Mouse (Mus musculus) limb, embryonic 14.5 days (tissue): ENCODE results near the gene Stoml3. TPM values are rescaled to one million over a fixed set of nuclear protein-coding genes. Genes with fewer than 3 reads are reported as not detected.
A peak's percentile ranks its signal among the peaks of the same experiment; 100 is the strongest.

Experiments
- ATAC-seq: fragments of 200-750 bp; cut with Nextera tagmentation; 2 replicates; pipeline ENCODE4 v1.8.0; 2017; ENCODE audit warnings: low read depth, moderate number of reproducible peaks, moderate TSS enrichment; ENCODE audit not compliant: low FRiP score
- DNase-seq: peaks from one replicate; pipeline ENCODE4 v3.0.0-alpha.2; 2015; ENCODE audit warnings: low spot score
- H3K27ac ChIP-seq: fragments of 300-500 bp; sonication (generic); replicated peaks from 2 replicates; pipeline ENCODE4 v1.5.1; 2014; ENCODE audit warnings: low read depth, mild to moderate bottlenecking, low read length, moderate library complexity, mixed read lengths
- H3K27me3 ChIP-seq: fragments of 300-500 bp; sonication (generic); 2 replicates; pipeline ENCODE4 v1.6.1; 2014; ENCODE audit warnings: low read length, mixed read lengths; ENCODE audit not compliant: control insufficient read depth, insufficient read depth
- H3K36me3 ChIP-seq: fragments of 300-500 bp; sonication (generic); 2 replicates; pipeline ENCODE4 v1.6.1; 2014; ENCODE audit warnings: mild to moderate bottlenecking, low read length, moderate library complexity, mixed read lengths; ENCODE audit not compliant: control insufficient read depth, insufficient read depth
- H3K4me1 ChIP-seq: fragments of 300-500 bp; sonication (generic); 2 replicates; pipeline ENCODE4 v1.6.1; 2014; ENCODE audit warnings: antibody characterized with exemption, low read length, mixed read lengths; ENCODE audit not compliant: control insufficient read depth, insufficient read depth
- H3K4me2 ChIP-seq: fragments of 300-500 bp; sonication (generic); replicated peaks from 2 replicates; pipeline ENCODE4 v1.6.1; 2014; ENCODE audit warnings: low read depth, mild to moderate bottlenecking, low read length, moderate library complexity; ENCODE audit not compliant: severe bottlenecking
- H3K4me3 ChIP-seq: fragments of 300-500 bp; sonication (generic); replicated peaks from 2 replicates; pipeline ENCODE4 v1.5.1; 2014; ENCODE audit warnings: low read length
- H3K9ac ChIP-seq: fragments of 300-500 bp; sonication (generic); 2 replicates; pipeline ENCODE4 v1.6.1; 2014; ENCODE audit warnings: mild to moderate bottlenecking, low read depth, low read length, moderate library complexity; ENCODE audit not compliant: severe bottlenecking
- H3K9me3 ChIP-seq: fragments of 300-500 bp; sonication (generic); 2 replicates; pipeline ENCODE4 v1.6.1; 2016; ENCODE audit warnings: low read length; ENCODE audit not compliant: control insufficient read depth
- POLR2A ChIP-seq: fragments of 200-500 bp; IDR thresholded peaks from 2 replicates; pipeline ENCODE4 v1.8.0; 2012; ENCODE audit warnings: inconsistent platforms, mild to moderate bottlenecking, moderate library complexity, borderline replicate concordance; ENCODE audit not compliant: insufficient read depth, insufficient read length; ENCODE audit errors: extremely low read depth
- WGBS: fragments of 180-500 bp; shearing (Covaris S2); extraction: QIAGEN DNeasy Blood & Tissue Kit; methylation state at CpG from one replicate; pipeline ENCODE4 v1.1.7; 2014; 5-methylcytosine and 5-hydroxymethylcytosine counted together
- polyA plus RNA-seq, 2 experiments: library from polyadenylated mRNA; depleted of rRNA in 1 of 2; stranded (reverse) in 1 of 2; unstranded in 1 of 2; fragments of >200 nt; fragmentation: Nextera tagmentation in 1 of 2; extraction: Ambion mirVana in 1 of 2; gene quantifications; 2 replicates each; pipeline versions ENCODE4 v1.2.1 to v1.2.3; 2012 to 2014

The Stoml3 gene
- polyA plus RNA-seq, 2 experiments: 0.03 to 0.14 TPM

DNA sequence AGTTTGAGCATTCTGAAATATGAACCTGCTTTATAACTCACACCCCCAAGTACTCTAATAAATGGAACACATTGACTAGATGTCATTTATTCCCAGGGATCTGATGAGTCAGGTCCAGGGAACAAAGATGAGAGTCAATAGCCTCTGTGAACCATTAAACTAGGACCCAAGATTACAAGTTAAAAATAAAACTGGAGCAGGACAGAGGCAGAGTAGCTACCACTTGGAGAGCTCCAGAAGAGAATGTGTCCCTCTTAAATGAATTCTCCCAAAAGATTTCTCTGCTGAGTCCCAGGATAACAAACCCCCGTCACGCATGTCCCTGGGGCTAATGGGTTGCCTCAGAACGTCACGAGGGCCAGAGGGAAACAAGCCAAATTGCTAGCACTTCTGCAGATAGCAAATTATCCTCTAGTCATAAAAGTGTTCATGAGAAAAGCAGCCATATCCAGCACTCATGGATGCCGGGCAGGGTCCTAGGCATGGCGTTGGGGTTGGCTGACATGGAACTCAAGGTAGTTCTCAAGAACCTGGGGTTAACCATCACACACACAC is 10.0 kb downstream of the Stoml3 start:
- H3K9ac ChIP-seq: no peak overlapping the region
- H3K4me3 ChIP-seq: no peak overlapping the region
- H3K4me1 ChIP-seq: no peaks in the 10 kb centered on the region

DNA sequence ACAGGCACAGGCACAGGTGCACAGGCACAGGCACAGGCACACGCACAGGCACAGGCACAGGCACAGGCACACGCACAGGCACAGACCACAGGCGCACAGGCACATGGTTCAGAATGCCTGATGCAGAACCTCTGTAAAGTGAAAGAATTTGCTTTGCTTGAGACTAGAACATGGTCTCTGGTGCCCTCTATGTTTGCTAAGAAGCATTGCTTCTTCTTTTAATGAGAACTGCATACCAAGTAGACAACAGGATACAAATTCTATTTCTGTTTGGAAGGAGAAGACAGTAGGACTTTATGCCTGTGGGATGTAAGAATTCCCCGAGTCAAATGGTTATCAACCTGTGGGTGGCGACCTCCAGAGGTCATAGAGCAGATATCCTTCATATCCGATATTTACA is 14.0 kb downstream of the Stoml3 start:
- DNase-seq: peak; percentile 29
- H3K36me3 ChIP-seq: no peaks in the 10 kb centered on the region
- no peak for TF ChIP-seq POLR2A
- no peak overlapping the region for H3K27ac ChIP-seq
- 61% methylated on average over 6 of the region's 6 CpGs for WGBS
- ATAC-seq: no peak
- no peak overlapping the region for H3K9ac ChIP-seq
- H3K27me3 ChIP-seq: no peaks in the 10 kb centered on the region
- no peaks in the 10 kb centered on the region for H3K9me3 ChIP-seq
- H3K4me2 ChIP-seq: no peak overlapping the region
- no peak overlapping the region for H3K4me3 ChIP-seq
- H3K4me1 ChIP-seq: no peaks in the 10 kb centered on the region

More for the DNA sequence above, 10.0 kb downstream of the Stoml3 start:
- 74% methylated on average over 6 of the region's 6 CpGs for WGBS
- H3K27me3 ChIP-seq: no peaks in the 10 kb centered on the region
- no peak for TF ChIP-seq POLR2A
- no peaks in the 10 kb centered on the region for H3K9me3 ChIP-seq
- DNase-seq: no peak
- no peaks in the 10 kb centered on the region for H3K36me3 ChIP-seq
- no peak overlapping the region for H3K4me2 ChIP-seq
- H3K27ac ChIP-seq: no peak overlapping the region
- ATAC-seq: no peak

DNA sequence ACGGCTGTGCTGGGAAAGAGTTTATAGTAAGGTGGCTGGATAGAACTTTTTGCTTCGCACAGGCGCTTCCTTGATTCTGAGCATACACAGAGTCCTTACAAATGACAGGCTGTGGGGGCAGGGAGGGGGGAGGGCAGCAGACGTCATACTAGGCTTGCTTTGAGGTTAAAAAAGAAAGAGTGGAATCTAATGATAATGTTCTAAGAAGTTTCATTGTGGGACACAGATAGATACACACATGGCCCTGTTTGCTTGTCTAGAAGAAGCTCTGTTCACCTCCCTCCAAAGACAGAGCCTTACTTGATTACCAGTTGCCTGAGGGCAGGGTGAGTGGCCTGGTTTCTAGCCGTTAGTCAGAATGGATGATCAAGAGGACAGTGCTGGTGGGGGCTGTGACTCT is 24.6 kb downstream of the Stoml3 start:
- ATAC-seq (no peak), DNase-seq (no peak)
- Histone ChIP-seq H3K4me3 (no peak overlapping the region), H3K9me3 (no peaks in the 10 kb centered on the region), H3K36me3 (no peaks in the 10 kb centered on the region), H3K4me2 (no peak overlapping the region), H3K4me1 (no peaks in the 10 kb centered on the region), H3K27ac (no peak overlapping the region), H3K27me3 (no peaks in the 10 kb centered on the region), H3K9ac (no peak overlapping the region)
- 49% methylated on average over 5 of the region's 5 CpGs for WGBS
- no peak for TF ChIP-seq POLR2A

DNA sequence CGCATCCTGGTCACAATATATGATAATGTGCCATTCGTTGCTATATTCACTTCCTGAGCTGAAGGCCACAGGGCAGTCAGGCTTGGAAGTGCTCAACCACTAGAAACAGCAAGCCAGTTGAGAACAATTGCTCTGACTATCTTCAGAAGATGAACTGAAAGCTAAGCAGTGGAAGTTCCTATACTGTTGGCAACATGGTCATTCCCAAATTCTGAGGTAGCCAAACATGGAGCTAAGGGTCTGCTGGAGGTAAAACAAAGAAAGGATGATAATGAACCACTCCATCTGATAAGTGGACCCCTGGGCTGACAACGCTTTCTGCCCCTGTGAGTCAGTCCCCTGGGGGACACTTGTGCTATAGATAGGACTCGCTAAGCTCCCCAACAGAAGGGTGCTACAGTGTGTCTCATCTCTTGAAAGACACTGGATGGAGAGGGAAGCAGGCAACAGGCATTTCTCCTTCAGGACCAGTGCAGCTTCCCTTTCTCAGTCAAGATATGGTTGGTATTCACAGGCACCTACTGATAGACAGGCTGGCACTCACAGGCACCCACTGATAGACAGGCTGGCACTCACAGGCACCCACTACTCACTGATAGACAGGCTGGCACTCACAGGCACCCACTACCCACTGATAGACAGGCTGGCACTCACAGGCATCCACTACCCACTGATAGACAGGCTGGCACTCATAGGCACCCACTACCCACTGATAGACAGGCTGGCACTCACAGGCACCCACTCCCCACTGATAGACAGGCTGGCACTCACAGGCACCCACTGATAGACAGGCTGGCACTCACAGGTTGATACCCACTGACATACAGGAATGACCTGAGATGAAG is 26.0 kb downstream of the Stoml3 start:
- WGBS: 86% methylated on average over 4 of the region's 4 CpGs
- no peak overlapping the region for H3K4me3 ChIP-seq
- no peaks in the 10 kb centered on the region for H3K36me3 ChIP-seq
- no peaks in the 10 kb centered on the region for H3K27me3 ChIP-seq
- H3K9me3 ChIP-seq: no peaks in the 10 kb centered on the region
- no peak overlapping the region for H3K9ac ChIP-seq
- H3K4me1 ChIP-seq: no peaks in the 10 kb centered on the region
- DNase-seq (no peak), ATAC-seq (no peak)
- no peak overlapping the region for H3K27ac ChIP-seq
- TF ChIP-seq POLR2A: no peak
- no peak overlapping the region for H3K4me2 ChIP-seq

DNA sequence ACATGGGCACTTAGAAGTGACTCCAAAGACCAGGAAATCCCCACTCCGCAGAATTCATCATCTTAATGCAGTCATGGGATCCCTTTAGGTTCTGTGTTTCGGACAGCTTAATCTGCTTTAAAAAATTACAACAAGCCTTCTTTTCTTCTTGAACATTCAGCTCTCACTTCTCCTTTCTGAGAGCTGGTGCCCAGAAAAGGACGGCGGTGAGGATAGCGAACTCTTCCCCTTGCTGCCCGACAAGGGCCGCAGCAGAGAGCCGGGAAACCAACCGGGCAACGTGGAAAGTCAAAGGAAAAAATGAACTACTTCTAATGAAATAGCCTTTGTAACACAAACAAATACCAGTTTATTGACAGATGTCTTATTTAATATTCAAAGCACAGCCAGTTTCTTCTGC is 34.3 kb downstream of the Stoml3 start:
- Histone ChIP-seq H3K9ac (no peak overlapping the region), H3K4me1 (no peaks in the 10 kb centered on the region), H3K27me3 (no peaks in the 10 kb centered on the region), H3K9me3 (no peaks in the 10 kb centered on the region), H3K36me3 (no peaks in the 10 kb centered on the region), H3K4me3 (no peak overlapping the region), H3K4me2 (no peak overlapping the region), H3K27ac (no peak overlapping the region)
- WGBS: 87% methylated on average over 10 of the region's 10 CpGs
- ATAC-seq: no peak
- no peak for TF ChIP-seq POLR2A
- no peak for DNase-seq
